Mouse (Mus musculus) CD8-positive naive resting alpha-beta T cell, adult 2 months (primary cell): ENCODE results near the gene Gp1bb.

ENCODE experiments used
- DNase-seq, 2 experiments: peaks; one replicate each; pipeline ENCODE4 v3.0.0; 2022; ENCODE audit warnings: low read depth in 2 of 2, low spot score in 2 of 2

The Gp1bb gene

GRCm38 (mm10) chr16:18628948-18629340, 6.7 kb upstream of the Gp1bb start:
- DNase-seq = no peak

GRCm38 (mm10) chr16:18628206-18628947, 6.2 kb upstream of the Gp1bb start:
- no peak for DNase-seq

GRCm38 (mm10) chr16:18627163-18627562, 5.0 kb upstream of the Gp1bb start:
- DNase-seq = no peak

DNA sequence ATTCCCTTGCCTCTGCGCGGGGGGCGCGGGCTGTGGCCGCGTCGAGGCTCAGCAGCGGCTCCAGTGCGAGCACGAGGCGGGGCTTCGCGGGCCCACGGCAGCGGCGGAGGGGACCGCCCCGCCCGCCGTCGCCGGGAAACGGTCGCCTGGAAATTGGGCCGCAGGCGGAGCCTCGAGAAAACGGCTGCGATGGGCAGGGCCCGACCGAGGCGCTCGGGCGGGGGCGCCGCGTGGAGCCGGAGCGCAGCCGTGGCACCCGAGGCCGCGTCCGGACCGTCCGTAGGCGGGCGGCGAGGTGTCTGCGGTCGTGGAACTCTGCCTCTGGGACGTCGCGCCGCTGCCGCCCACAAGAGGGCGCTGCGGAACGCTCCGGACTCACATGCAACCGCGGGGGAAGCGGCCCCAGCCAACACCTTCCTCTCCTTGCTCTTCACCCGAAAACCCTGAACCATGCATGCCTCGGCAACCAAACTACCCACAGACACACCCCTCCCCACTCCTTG, 4.2 kb upstream of the Gp1bb start, which contains the start of gene Gm49601:
Gm49601 (minus strand) TSS at position 52 of the 503 bp plus-strand sequence.
- peak; percentile 59 to 72 for DNase-seq

DNA sequence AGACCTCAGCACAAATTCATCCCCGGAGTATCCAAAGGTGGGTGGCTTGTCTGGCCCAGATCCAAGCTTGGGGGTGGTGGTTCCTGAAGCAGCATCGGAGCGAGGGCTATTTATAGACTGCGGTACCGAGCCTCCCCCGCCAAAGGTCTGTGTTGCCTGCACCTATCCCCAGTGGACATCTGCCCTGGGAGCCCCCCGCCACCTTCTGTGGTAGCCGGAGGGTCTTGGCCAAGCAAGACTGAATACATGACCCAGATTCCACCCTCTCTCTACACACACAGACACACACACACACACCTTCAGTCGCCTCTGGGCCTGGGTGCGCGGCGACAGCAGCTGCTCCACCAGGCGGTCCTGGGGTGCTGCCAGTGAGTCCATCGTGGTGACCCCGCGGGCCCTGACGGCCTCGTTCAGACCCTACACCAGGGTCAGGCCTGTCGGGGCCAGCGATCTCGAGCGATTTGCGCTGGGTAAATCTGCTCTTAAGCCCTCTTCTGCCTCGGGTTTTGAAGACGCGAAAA, 3.6 kb upstream of the Gp1bb start:
- no peak for DNase-seq

- DNase-seq = no peak
Measured at GRCm38 (mm10) chr16:18625097-18625496, 2.9 kb upstream of the Gp1bb start.

DNA sequence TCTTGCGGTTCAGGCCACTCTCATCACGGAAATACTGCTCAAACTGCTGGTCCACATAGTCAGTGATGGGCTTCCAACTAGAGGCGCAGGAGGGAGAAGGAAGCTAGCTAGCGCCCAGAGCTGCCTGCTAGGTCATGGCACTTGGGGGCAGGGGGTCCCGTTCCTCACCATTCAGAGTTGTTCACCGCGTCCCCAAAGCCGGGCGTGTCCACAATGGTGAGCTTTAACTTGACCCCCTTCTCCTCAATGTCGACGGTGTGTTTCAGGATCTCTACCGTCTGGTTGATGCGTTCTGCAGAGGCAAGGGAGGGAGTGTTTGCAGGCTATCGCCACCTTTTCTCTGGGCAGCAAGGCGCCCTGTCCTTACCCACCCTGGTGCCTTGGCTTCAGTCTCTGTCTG, 2.4 kb upstream of the Gp1bb start:
- no peak for DNase-seq

GRCm38 (mm10) chr16:18623751-18624540, 1.7 kb upstream of the Gp1bb start:
- no peak for DNase-seq

- no peak for DNase-seq
Measured at GRCm38 (mm10) chr16:18622916-18623750, 930 bp upstream of the Gp1bb start.

GRCm38 (mm10) chr16:18621362-18622001, 721 bp downstream of the Gp1bb start:
- no peak for DNase-seq

- DNase-seq = no peak
Measured at GRCm38 (mm10) chr16:18620601-18621361, 1.4 kb downstream of the Gp1bb start.

DNA sequence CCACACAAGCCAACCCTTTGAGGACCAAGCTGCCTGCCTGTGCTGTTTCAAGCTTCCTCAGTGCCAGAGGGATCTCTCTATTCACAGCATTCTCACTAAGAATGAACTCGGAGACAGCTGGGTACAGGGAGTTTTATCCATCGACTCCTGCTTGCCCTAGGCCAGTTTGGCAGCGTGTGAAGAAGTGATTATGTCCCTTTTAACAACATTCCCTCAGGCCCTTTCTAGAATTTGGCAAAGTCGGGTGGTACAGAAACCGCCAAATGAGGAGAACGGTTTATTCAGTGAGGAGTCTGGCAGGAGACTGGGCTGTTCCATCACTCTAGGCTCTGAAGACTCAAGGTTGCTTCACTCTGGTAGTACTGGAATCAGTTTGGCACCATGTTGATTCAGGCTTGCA, 2.0 kb downstream of the Gp1bb start:
- DNase-seq = no peak

DNA sequence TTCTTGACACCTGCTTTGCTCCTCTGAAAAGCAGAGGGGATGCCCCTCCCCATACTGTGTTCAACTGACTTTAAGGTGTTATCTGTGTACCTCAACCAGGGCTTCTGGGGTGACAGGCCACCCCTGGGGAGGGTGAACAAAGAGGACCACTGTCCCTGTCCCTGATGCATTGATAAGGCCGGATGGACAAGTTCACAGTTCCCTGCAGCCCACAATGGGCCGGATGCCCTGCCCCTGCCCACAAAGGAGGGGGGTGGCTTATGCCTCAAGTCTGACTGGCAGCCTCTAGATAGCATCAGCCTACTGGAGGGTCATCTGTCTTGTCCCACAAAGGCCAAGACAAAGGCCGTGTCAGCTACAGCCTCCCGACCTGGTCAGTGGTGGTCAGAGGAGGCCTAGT, 3.1 kb downstream of the Gp1bb start:
- no peak for DNase-seq

GRCm38 (mm10) chr16:18618297-18618696, 3.9 kb downstream of the Gp1bb start:
- no peak for DNase-seq

GRCm38 (mm10) chr16:18617370-18618065, 4.7 kb downstream of the Gp1bb start:
- DNase-seq = peak; percentile 74 to 81

DNA sequence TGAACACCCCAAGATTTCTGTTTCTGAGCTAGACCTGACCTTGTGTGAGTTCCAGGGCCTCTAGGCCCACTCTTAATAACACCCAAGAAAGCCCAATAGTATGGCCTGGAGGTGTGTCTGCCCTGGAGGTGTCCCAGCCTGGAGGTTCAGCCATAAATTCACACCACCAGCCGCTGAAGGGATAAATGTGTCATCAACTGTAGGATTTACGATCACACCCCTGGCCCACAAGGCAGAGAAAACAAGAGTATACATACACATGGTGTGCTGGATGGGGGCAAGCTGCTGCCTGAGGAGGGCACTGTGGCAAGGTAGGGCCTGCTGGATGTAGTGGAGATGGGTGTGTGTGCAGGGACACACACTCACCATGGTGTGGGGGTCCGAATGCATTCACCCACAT, 8.9 kb downstream of the Gp1bb start:
- no peak for DNase-seq

GRCm38 (mm10) chr16:18611752-18612151, 10.5 kb downstream of the Gp1bb start:
- no peak for DNase-seq

DNA sequence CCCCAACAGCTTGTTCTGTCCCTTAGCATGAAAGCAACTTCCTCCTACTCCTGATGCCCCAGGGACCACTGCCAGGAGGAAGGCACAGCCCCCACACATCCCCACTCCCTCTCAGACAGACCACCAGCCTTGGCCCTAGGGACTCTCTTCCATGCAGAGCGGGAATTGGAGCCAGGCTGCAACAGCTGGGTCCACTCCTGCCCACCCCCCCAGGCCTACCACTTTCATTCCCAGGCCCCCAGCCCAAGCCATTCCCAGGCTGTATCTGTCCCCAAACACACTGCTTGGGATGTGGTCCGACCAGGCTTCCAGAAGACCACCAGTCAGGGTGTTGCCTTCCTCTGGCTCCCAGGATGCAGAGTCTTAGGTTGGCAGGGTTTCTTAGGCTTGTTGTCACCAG, 13.1 kb downstream of the Gp1bb start:
- no peak for DNase-seq

DNA sequence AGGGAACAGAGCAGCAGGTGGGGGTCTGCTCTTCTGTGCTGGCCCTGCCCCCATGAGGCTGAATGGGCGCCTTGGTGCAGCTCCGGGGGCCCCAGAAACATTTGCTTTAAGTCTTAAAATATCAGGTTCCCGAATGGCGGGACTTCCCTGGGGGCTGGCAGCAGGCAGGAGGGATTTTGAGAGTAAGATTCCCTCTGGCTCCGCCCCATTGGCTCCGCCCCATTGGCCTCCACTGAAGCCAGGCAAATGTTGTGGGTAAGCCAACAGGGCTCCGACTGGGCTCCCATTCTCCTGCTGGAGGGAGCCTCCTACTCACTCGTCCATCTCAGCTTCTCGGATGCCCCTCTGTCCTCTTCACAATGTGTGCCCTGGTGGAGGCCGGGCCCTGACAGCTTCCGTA, 14.0 kb downstream of the Gp1bb start:
- no peak for DNase-seq
